Mouse (Mus musculus): ENCODE results near the gene Plcl1. TPM values are rescaled to one million over a fixed set of nuclear protein-coding genes. Genes with fewer than 3 reads are reported as not detected.
"Not testable (repeated sequence)": the region's sequence is repeated elsewhere in the genome, so short reads cannot be mapped to it uniquely, and the experiment has no call there.

Plcl1 gene
- polyA plus RNA-seq, 1 experiment: 5.5 TPM

DNA sequence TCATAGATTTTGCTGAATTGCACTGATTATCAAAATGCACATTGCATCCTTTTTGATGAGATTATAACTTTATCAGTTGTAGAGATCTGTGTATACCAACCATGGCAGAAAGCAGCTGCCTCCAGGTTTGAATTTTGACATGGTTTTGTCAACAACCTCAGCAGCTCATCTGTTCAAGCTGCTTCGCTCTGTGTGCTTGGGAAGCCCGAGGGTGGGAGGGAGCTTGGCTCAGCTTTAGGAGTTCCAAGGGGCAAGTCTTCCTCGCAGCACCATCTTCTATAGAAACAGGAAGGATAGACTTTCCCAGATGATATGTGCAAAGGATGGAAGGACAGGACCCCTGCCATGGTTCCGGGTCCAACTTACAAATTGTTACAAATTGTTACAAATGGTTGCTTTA, 32.9 kb downstream of the Plcl1 start:
- DNase-seq (ENCODE audit: low read depth): peak; percentile 50
- no peak for TF ChIP-seq POLR2A (IDR thresholded peaks at IDR 0.05; ENCODE audit: borderline replicate concordance, extremely low read depth, insufficient read depth, insufficient read length, poor library complexity, severe bottlenecking)
- TF ChIP-seq CTCF (IDR thresholded peaks at IDR 0.05; ENCODE audit: borderline replicate concordance, extremely low read depth, insufficient read depth, insufficient read length): no peak

DNA sequence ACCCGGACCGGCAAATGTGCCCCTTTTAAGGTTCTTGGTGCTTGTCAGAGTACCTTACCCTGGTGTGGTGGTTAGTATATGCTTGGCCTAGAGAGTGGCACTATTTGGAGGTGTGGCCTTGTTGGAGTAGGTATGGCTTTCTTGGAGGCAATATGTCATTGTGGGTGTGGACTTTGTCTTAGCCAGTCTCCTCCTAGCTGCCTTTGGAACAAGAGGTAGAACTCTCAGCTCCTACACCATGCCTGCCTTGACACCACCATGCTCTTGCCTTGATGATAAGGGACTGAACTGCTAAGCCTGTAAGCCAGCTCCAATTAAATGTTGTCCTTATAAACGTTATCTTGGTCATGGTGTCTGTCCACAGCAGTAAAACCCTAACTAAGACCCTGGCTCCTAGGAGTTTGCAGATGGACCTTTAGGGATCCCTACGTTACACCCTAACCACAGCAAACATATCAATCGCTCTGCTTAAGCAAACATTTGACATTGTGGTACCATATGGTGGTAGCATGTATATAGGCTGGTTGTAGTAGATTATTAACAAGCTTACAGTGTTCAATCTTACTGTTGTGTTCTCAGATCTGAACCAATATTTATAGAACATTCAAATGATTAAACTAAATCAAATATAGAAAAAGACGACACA, 39.4 kb downstream of the Plcl1 start:
- no peak for DNase-seq (ENCODE audit: low read depth)
- no peak for TF ChIP-seq CTCF (IDR thresholded peaks at IDR 0.05; ENCODE audit: borderline replicate concordance, extremely low read depth, insufficient read depth, insufficient read length)
- TF ChIP-seq POLR2A (IDR thresholded peaks at IDR 0.05; ENCODE audit: borderline replicate concordance, extremely low read depth, insufficient read depth, insufficient read length, poor library complexity, severe bottlenecking): no peak

DNA sequence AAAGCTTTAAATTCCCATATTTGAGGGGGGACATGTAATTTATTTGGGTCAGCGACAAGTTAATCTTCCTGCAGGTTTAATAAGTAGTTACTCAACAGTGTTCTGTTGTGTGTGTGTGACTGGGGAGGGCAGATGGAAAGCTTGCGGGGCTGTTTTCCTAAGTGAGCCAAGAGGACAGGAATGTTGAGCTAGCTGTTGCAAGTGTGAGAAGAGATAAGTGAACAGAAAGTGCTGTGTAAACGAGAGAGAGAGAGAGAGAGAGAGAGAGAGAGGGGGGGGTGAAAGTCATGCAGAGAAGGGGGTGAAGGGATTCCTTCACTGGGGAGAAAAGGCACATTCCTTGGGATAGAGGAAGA, 39.9 kb downstream of the Plcl1 start:
- no peak for DNase-seq (ENCODE audit: low read depth)
- TF ChIP-seq CTCF (IDR thresholded peaks at IDR 0.05; ENCODE audit: borderline replicate concordance, extremely low read depth, insufficient read depth, insufficient read length) (no peak), POLR2A (IDR thresholded peaks at IDR 0.05; ENCODE audit: borderline replicate concordance, extremely low read depth, insufficient read depth, insufficient read length, poor library complexity, severe bottlenecking) (no peak)

DNA sequence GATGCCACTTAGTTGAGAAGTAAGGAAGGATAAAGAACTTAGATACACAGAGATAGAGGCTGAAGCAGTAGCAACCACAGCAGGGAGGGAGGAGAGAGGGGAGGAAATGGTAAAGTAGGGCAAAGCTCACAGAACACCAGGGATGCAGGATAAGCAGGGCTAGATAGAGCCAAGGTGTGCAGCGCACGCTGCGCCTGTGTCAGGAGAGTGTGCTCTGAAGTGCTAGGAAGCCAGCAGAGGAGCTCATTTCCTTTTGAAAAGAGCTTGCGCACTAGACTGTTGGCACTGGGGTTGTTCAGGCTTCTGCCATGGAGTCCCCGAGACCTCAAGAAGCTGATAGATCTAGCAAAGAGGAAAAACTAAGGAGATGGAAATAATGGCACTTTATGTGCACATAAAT, 40.6 kb downstream of the Plcl1 start:
- no peak for DNase-seq (ENCODE audit: low read depth)
- TF ChIP-seq CTCF (IDR thresholded peaks at IDR 0.05; ENCODE audit: borderline replicate concordance, extremely low read depth, insufficient read depth, insufficient read length): no peak

DNA sequence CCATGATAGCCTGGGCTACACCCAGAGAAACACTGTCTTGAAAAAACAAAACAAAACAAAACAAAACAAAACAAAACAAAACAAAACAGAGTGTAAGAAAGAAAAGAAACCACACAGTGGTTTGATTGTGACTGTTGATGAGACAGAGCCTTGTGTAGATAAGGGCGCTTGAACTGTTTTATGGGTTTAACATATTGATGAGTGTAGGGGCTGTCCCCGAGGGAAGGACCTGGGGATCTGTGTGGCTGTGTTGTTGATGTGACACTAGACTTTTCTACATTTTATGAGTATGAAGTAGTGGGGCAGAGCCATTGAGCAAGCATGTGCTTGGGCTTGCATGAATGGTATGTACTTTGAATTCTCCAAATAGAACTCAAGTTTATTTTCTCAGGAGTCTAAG, 41.2 kb downstream of the Plcl1 start:
- TF ChIP-seq POLR2A (IDR thresholded peaks at IDR 0.05; ENCODE audit: borderline replicate concordance, extremely low read depth, insufficient read depth, insufficient read length, poor library complexity, severe bottlenecking): no peak
- no peak for TF ChIP-seq CTCF (IDR thresholded peaks at IDR 0.05; ENCODE audit: borderline replicate concordance, extremely low read depth, insufficient read depth, insufficient read length)
- no peak for DNase-seq (ENCODE audit: low read depth)

DNA sequence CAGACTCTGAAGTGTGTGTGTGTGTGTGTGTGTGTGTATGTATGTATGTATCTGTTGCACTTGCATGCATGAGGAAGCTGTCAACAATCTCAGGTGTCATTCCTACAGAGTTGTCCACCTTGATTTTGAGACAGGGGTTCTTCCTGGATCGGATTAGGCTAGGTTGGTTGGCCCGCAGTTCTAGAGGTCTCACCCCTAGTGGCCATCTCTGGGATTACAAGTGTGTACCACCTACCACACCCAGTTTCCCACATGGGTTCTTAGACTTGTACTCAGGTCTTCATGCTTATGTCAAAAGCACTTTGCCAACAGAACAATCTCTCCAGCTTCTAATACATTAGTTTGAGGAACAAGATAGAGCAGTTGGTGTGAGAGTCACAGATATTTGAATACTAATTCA, 41.9 kb downstream of the Plcl1 start:
- DNase-seq (ENCODE audit: low read depth): no peak
- no peak for TF ChIP-seq POLR2A (IDR thresholded peaks at IDR 0.05; ENCODE audit: borderline replicate concordance, extremely low read depth, insufficient read depth, insufficient read length, poor library complexity, severe bottlenecking)
- peak; percentile 43; the same call in 1 of the 2 replicates for TF ChIP-seq CTCF (IDR thresholded peaks at IDR 0.05; ENCODE audit: borderline replicate concordance, extremely low read depth, insufficient read depth, insufficient read length)

DNA sequence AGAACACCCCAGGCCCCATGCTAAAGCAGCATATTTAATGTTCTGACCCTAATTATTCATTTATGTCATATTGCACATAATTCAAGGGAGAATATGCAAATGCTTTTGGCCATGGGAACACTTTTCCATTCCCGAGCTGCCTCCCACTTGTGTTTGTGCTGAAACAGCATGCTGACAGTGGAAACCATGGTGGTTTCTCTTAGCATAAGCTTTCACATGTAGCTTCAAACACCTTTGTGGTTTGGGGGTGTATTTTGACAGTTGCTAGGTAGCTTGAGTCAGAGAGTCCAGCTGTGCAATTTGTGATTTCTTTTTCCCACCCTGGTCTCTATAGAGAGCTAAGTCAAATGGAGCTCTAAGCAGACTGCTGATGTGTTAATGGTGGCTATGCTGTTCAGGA, 42.4 kb downstream of the Plcl1 start:
- TF ChIP-seq CTCF (IDR thresholded peaks at IDR 0.05; ENCODE audit: borderline replicate concordance, extremely low read depth, insufficient read depth, insufficient read length): no peak
- TF ChIP-seq POLR2A (IDR thresholded peaks at IDR 0.05; ENCODE audit: borderline replicate concordance, extremely low read depth, insufficient read depth, insufficient read length, poor library complexity, severe bottlenecking): no peak
- DNase-seq (ENCODE audit: low read depth): no peak

DNA sequence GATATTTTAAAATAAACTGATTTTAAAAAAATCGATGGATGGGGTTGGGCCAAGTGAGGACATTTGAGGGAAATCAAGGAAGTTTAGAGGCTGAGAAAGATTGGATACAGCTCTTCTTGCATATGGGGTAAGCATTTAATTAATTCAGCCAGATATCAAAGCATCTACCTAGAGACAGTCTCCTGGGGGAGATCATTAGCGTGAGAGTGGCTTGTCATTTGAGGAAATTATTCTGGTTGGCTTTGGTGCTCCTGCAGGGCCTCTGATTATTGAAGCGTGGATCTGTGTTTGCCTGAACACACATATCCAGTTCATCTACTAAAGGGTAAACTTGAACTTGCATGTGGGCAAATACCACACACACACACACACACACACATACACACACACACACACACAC, 44.1 kb downstream of the Plcl1 start:
- TF ChIP-seq CTCF (IDR thresholded peaks at IDR 0.05; ENCODE audit: borderline replicate concordance, extremely low read depth, insufficient read depth, insufficient read length) (no peak), POLR2A (IDR thresholded peaks at IDR 0.05; ENCODE audit: borderline replicate concordance, extremely low read depth, insufficient read depth, insufficient read length, poor library complexity, severe bottlenecking) (no peak)
- DNase-seq (ENCODE audit: low read depth): peak; percentile 51

DNA sequence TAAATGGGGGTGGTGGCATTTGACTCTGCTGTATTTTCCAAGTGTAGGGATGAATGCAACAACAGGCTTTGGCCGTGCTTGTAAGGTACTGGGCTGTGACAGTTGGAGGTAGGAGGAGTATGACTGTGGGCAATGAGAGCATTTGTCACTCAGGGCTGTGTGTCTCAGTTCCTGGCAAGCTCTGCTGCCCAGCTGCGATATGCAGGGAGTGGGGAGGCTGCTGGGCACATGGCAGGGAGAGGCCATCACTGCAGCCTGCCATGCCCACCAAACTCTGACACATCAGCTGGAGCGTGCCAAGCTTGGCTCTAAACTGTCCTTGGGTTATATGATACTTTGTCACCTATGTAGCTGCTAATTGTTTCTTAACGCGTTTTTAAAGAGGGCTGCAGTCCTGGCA, 48.4 kb downstream of the Plcl1 start:
- peak; percentile 75 for DNase-seq (ENCODE audit: low read depth)
- no peak for TF ChIP-seq POLR2A (IDR thresholded peaks at IDR 0.05; ENCODE audit: borderline replicate concordance, extremely low read depth, insufficient read depth, insufficient read length, poor library complexity, severe bottlenecking)
- TF ChIP-seq CTCF (IDR thresholded peaks at IDR 0.05; ENCODE audit: borderline replicate concordance, extremely low read depth, insufficient read depth, insufficient read length): no peak

DNA sequence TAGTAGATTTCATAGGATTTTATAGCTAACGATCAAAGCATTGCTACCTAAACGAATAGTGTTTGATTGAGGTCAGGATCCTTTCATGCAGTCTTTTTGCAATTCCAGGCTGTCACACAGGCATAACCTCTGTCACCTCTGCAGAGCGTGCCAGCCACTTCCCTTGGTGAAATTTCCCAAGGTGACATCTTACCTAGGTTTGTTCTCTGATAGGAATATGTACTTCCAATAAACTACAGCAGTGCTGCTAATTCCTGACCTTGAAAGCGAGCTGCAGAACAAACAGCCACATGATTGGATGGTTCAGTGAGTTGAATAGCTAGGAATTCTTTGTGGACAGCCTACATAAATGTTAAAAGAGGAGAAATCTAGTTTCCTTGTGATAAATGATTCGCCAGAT, 56.6 kb downstream of the Plcl1 start:
- TF ChIP-seq POLR2A (IDR thresholded peaks at IDR 0.05; ENCODE audit: borderline replicate concordance, extremely low read depth, insufficient read depth, insufficient read length, poor library complexity, severe bottlenecking): no peak
- no peak for TF ChIP-seq CTCF (IDR thresholded peaks at IDR 0.05; ENCODE audit: borderline replicate concordance, extremely low read depth, insufficient read depth, insufficient read length)
- DNase-seq (ENCODE audit: low read depth): no peak

DNA sequence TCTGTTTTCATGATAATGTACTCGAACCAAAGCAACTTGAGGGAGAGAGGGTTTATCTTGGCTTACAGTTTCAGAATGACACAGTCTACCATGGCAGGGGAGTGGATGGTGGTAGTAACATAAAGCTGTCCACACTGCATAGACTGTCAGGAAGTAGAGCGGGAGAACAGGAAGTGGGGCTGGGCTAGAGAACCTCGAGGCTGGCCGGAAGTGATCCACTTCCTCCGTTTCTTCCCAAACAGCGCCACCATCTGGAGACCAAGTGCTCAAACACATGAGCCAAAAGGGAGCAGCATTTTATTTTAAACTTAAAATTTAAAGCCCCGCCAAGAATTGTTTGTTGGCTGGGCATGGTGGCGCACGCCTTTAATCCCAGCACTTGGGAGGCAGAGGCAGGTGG, 68.0 kb downstream of the Plcl1 start:
- DNase-seq (ENCODE audit: low read depth): no peak
- TF ChIP-seq POLR2A (IDR thresholded peaks at IDR 0.05; ENCODE audit: borderline replicate concordance, extremely low read depth, insufficient read depth, insufficient read length, poor library complexity, severe bottlenecking) (no peak), CTCF (IDR thresholded peaks at IDR 0.05; ENCODE audit: borderline replicate concordance, extremely low read depth, insufficient read depth, insufficient read length) (peak; percentile 4; the same call in 1 of the 2 replicates)

DNA sequence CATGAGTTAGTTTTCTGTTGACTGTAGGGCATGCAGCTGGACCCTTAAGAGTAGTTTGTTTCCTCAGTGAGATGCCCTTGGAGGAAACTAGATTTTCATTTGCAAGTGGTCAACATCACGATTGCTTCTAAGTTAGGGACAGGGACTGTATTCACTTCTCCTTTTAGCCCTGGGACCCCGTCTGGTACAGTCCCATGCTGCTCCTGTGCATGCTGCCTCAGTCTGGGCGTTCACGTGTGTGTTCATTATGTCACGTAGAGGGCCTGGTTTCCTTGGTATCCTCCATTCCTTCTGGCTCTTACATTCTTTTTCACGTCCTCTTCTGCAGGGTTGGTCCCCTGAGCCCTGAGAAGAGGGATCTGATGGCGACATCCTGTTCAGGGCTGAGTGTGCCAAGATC, 69.3 kb downstream of the Plcl1 start:
- TF ChIP-seq CTCF (IDR thresholded peaks at IDR 0.05; ENCODE audit: borderline replicate concordance, extremely low read depth, insufficient read depth, insufficient read length) (no peak), POLR2A (IDR thresholded peaks at IDR 0.05; ENCODE audit: borderline replicate concordance, extremely low read depth, insufficient read depth, insufficient read length, poor library complexity, severe bottlenecking) (no peak)
- no peak for DNase-seq (ENCODE audit: low read depth)

DNA sequence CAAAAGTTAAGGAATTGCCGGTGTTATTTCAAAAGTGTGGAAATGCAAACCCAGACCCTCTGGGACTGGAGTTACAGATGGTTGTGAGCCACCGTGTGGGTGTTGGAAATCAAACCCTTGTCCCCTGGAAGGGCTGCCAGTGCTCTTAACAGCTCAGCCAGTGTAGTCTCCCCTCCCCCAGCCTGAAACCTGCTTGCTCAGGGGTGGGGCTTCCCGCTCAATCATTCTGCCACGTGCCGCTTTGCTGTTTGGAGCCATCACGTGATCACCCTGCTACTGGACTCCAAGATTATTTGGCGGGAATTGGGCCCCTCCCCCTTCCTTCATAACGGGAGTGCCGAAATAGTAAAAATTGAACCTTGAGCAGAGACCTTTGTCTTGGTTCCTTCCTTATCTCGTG, 81.7 kb downstream of the Plcl1 start:
- DNase-seq (ENCODE audit: low read depth): not testable (repeated sequence)

Measured in brain, embryonic 14.5 days (tissue).